Mouse (Mus musculus): Measurements from ENCODE around the gene H2-Q1.

GRCm38 (mm10) chr17:35278957-35279688 is 41.1 kb upstream of the H2-Q1 start:
- no peak for TF ChIP-seq CTCF (IDR thresholded peaks at IDR 0.05; ENCODE audit: low read depth)
- no peak for TF ChIP-seq EP300 (optimal IDR thresholded peaks at IDR 0.05)

All from stomach, postnatal 0 days (tissue).